Mouse (Mus musculus) thymus, postnatal 25 days (tissue): ENCODE results near the gene Uggt1.

Source experiments
- DNase-seq: peaks from one replicate; pipeline ENCODE4 v3.0.0; 2022

The Uggt1 gene

DNA sequence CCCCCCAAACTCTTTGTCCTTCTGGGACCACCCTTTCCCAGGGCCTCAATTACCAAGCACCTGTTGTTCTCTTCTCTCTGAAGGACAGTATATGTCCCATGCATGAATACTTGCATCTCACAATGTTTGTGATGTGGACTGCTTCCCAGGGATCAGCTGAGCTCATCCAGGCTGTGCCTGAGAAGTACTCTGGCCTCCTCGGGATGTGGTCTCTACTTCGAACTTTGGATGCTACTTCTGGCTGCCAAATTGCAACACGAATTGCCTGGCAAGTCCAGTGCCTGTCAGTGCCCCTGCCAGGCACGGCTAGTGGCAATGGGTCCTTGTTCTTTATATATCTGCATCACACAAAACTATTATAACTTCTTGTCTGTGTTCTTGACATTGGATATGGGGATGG, 134.5 kb downstream of the Uggt1 start:
- no peak for DNase-seq

DNA sequence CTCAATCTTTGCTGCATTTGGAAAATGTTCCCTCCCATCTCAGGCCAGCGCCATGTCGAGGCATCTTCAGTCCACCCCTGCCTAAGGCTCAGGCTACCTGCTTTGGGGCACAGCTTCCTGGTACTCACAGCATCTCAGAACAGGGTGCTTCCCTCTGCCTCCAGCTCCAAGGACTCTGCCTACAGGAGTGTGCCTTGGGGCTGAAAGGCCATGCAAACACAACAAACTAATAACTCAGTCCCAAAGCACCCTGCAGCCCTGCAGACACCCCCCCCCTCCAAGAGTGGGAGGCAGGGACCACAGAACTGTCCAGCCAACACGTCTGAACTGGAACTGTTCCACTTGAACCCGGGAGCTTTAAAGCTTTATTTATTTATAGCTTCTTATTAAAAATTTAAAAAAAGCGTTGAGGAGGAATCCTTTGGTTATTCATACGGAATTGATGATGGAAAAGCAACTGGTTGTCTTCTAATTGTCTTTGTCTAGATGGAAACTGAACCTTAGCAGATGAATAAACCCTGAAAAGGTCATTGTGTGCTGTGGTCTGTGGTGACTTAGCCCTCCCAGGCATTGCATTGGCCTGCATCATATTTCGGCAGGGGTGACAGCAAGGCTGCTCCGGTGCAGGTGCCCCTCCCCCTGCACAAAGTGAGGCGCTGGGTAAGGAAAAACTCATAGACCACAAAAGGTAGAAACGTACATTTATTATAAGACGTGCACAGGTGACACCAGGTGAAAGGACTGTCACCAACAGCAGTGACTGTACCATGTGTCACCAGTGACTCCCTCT, 138.4 kb downstream of the Uggt1 start:
- DNase-seq = no peak

- DNase-seq = no peak
Measured at GRCm38 (mm10) chr1:36100371-36100770, 144.1 kb downstream of the Uggt1 start.

DNA sequence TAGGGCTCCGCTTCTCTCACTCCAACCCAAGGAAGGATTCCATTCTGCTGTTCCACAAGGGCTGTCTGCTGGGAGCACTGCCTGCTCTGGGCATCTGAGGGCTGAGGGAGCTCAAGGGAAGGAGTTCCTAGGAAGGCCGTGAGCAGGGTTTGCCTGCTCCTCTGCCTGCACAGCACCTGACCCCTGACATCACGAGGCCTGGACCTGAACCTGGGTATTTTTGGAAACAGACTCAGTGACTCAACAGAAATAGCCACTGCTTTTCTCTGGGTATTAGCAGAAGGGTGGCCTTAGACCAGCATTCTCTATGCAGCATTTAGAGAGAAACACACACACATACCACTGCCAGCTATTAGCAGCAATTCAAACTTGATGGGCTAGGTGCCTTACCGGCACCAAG, 146.1 kb downstream of the Uggt1 start:
- DNase-seq = no peak

GRCm38 (mm10) chr1:36095423-36096272, 148.9 kb downstream of the Uggt1 start:
- no peak for DNase-seq

DNA sequence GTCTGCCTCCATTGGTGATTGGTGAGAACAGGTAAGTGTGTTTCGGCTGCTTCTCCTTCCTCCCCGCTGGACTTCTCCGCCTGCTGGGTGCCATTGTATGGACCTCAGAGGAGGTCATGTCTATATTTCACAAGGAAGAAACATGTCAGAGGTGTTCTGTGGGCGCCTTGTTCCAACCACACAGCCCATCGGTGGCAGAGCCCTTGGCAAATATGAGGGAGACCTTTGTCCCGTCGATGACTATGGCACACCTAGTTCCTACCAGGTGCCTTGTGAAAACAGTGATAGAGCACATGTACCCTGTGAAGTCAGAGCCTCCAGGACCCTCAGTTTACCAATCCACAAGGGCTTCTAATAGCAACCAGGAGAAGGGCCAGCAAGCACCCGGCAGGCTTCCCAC, 150.8 kb downstream of the Uggt1 start:
- no peak for DNase-seq

GRCm38 (mm10) chr1:36091246-36091645, 153.3 kb downstream of the Uggt1 start:
- no peak for DNase-seq

- no peak for DNase-seq
Measured at GRCm38 (mm10) chr1:36090722-36091110, 153.8 kb downstream of the Uggt1 start.
